Mouse (Mus musculus) urinary bladder, postnatal 4 days (tissue): ENCODE measurements around the gene Tshz3.

Experiments used
- DNase-seq, 2 experiments: peaks; one replicate each; pipeline ENCODE4 v3.0.0; 2021 to 2022; ENCODE audit warnings: low spot score in 2 of 2

The Tshz3 gene

GRCm38 (mm10) chr7:36696406-36697117, 1.4 kb upstream of the Tshz3 start:
- DNase-seq = peak in 1 of 2 experiments; percentile 53

- peak; percentile 71 to 75 for DNase-seq
Measured at GRCm38 (mm10) chr7:36697118-36697855, 631 bp upstream of the Tshz3 start.

- DNase-seq = no peak
Measured at GRCm38 (mm10) chr7:36698589-36698946, 650 bp downstream of the Tshz3 start.

GRCm38 (mm10) chr7:36699001-36699987, 1.4 kb downstream of the Tshz3 start:
- no peak for DNase-seq

- DNase-seq = no peak
Measured at GRCm38 (mm10) chr7:36706636-36707035, 8.7 kb downstream of the Tshz3 start.

- no peak for DNase-seq
Measured at GRCm38 (mm10) chr7:36707266-36707665, 9.3 kb downstream of the Tshz3 start.

GRCm38 (mm10) chr7:36707681-36708350, 9.9 kb downstream of the Tshz3 start:
- DNase-seq = no peak

- DNase-seq = no peak
Measured at GRCm38 (mm10) chr7:36708823-36709222, 10.9 kb downstream of the Tshz3 start.

- peak in 1 of 2 experiments; percentile 64 for DNase-seq
Measured at GRCm38 (mm10) chr7:36709239-36709638, 11.3 kb downstream of the Tshz3 start.

- DNase-seq = no peak
Measured at GRCm38 (mm10) chr7:36709974-36710373, 12.1 kb downstream of the Tshz3 start.

- no peak for DNase-seq
Measured at GRCm38 (mm10) chr7:36710387-36710786, 12.5 kb downstream of the Tshz3 start.

GRCm38 (mm10) chr7:36711766-36712165, 13.8 kb downstream of the Tshz3 start:
- no peak for DNase-seq

- DNase-seq = no peak
Measured at GRCm38 (mm10) chr7:36714323-36714722, 16.4 kb downstream of the Tshz3 start.

GRCm38 (mm10) chr7:36717192-36717591, 19.3 kb downstream of the Tshz3 start:
- no peak for DNase-seq

GRCm38 (mm10) chr7:36720830-36721229, 22.9 kb downstream of the Tshz3 start:
- no peak for DNase-seq

- DNase-seq = no peak
Measured at GRCm38 (mm10) chr7:36736303-36737050, 38.6 kb downstream of the Tshz3 start.

GRCm38 (mm10) chr7:36751480-36751879, 53.6 kb downstream of the Tshz3 start:
- DNase-seq = no peak

GRCm38 (mm10) chr7:36767501-36768092, 69.7 kb downstream of the Tshz3 start:
- no peak for DNase-seq

GRCm38 (mm10) chr7:36773086-36773485, 75.2 kb downstream of the Tshz3 start:
- DNase-seq = no peak

- no peak for DNase-seq
Measured at GRCm38 (mm10) chr7:36776956-36777355, 79.0 kb downstream of the Tshz3 start.
